Mouse (Mus musculus): Measurements from ENCODE around the gene Slc9a1. TPM values are rescaled to one million over a fixed set of nuclear protein-coding genes. Genes with fewer than 3 reads are reported as not detected.

Gene Slc9a1
- total and polyA plus RNA-seq, 3 experiments, result 57.8 to 127 (median 69.0) TPM

GRCm38 (mm10) chr4:133439460-133440376 is 70.2 kb downstream of the Slc9a1 start:
- no peak for DNase-seq

- no peak for DNase-seq
Measured at GRCm38 (mm10) chr4:133440377-133440795, 70.9 kb downstream of the Slc9a1 start.

- DNase-seq, result no peak
Measured at GRCm38 (mm10) chr4:133442194-133442593, 72.7 kb downstream of the Slc9a1 start.

- DNase-seq, result no peak
Measured at GRCm38 (mm10) chr4:133443085-133443484, 73.6 kb downstream of the Slc9a1 start.

GRCm38 (mm10) chr4:133445727-133446126 is 76.2 kb downstream of the Slc9a1 start:
- DNase-seq, result no peak

GRCm38 (mm10) chr4:133447366-133447765 is 77.9 kb downstream of the Slc9a1 start:
- DNase-seq, result peak; percentile 42

- no peak for DNase-seq
Measured at GRCm38 (mm10) chr4:133447967-133448366, 78.5 kb downstream of the Slc9a1 start.

GRCm38 (mm10) chr4:133448708-133449388 is 79.3 kb downstream of the Slc9a1 start:
- DNase-seq, result peak; percentile 33

- DNase-seq, result no peak
Measured at GRCm38 (mm10) chr4:133449726-133450125, 80.2 kb downstream of the Slc9a1 start.

- DNase-seq, result peak; percentile 80
Measured at GRCm38 (mm10) chr4:133451536-133451935, 82.0 kb downstream of the Slc9a1 start.

- DNase-seq, result no peak
Measured at GRCm38 (mm10) chr4:133452433-133452832, 82.9 kb downstream of the Slc9a1 start.

- no peak for DNase-seq
Measured at GRCm38 (mm10) chr4:133458044-133458443, 88.5 kb downstream of the Slc9a1 start.

GRCm38 (mm10) chr4:133460006-133460405 is 90.5 kb downstream of the Slc9a1 start:
- no peak for DNase-seq

- no peak for DNase-seq
Measured at GRCm38 (mm10) chr4:133460796-133461325, 91.4 kb downstream of the Slc9a1 start.

GRCm38 (mm10) chr4:133461362-133461761 is 91.9 kb downstream of the Slc9a1 start:
- DNase-seq, result no peak

- DNase-seq, result no peak
Measured at GRCm38 (mm10) chr4:133463184-133463583, 93.7 kb downstream of the Slc9a1 start.

- DNase-seq, result peak; percentile 93
Measured at GRCm38 (mm10) chr4:133468080-133468479, 98.6 kb downstream of the Slc9a1 start.

GRCm38 (mm10) chr4:133469122-133469521 is 99.6 kb downstream of the Slc9a1 start:
- DNase-seq, result peak; percentile 25

GRCm38 (mm10) chr4:133471135-133471821 is 101.8 kb downstream of the Slc9a1 start:
- DNase-seq, result no peak
